Mouse (Mus musculus) testis, adult 2 months (tissue): ENCODE measurements around the gene Crebzf. TPM values are rescaled to one million over a fixed set of nuclear protein-coding genes. Genes with fewer than 3 reads are reported as not detected.

Source experiments
- H3K27ac ChIP-seq: fragments of 200-500 bp; 2 replicates; pipeline ENCODE4 v1.5.1; 2012; ENCODE audit warnings: low read depth, low read length; ENCODE audit not compliant: control insufficient read depth, insufficient read depth
- H3K27me3 ChIP-seq: fragments of 200-500 bp; 2 replicates; pipeline ENCODE4 v1.6.1; 2012; ENCODE audit warnings: mild to moderate bottlenecking, low read length, moderate library complexity; ENCODE audit not compliant: control insufficient read depth, insufficient read depth
- H3K36me3 ChIP-seq: fragments of 200-500 bp; 2 replicates; pipeline ENCODE4 v1.6.1; 2012; ENCODE audit warnings: mild to moderate bottlenecking, low read length; ENCODE audit not compliant: control insufficient read depth, insufficient read depth
- H3K4me1 ChIP-seq: fragments of 200-500 bp; 2 replicates; pipeline ENCODE4 v1.6.1; 2012; ENCODE audit warnings: low read length; ENCODE audit not compliant: control insufficient read depth, insufficient read depth
- H3K4me3 ChIP-seq: fragments of 200-500 bp; 2 replicates; pipeline ENCODE4 v1.5.1; 2012; ENCODE audit warnings: low read depth, mild to moderate bottlenecking, low read length, moderate library complexity, mixed read lengths; ENCODE audit not compliant: control insufficient read depth
- CTCF ChIP-seq: fragments of 200-500 bp; IDR thresholded peaks from 2 replicates; pipeline ENCODE4 v1.5.1; 2012; ENCODE audit warnings: low read depth, mild to moderate bottlenecking, inconsistent platforms, low read length, moderate library complexity; ENCODE audit not compliant: control insufficient read depth, insufficient read depth, insufficient replicate concordance
- POLR2A ChIP-seq: fragments of 200-500 bp; IDR thresholded peaks from 2 replicates; pipeline ENCODE4 v1.6.1; 2012; ENCODE audit warnings: low read depth, mild to moderate bottlenecking, inconsistent platforms, low read length, moderate library complexity; ENCODE audit not compliant: control insufficient read depth
- polyA plus RNA-seq: library from polyadenylated mRNA; depleted of rRNA; stranded (reverse); fragments of >200 nt; gene quantifications from 2 replicates; pipeline ENCODE4 v1.2.3, GENCODE M21; 2012; rRNA removed

The Crebzf gene
- polyA plus RNA-seq = 21.7 and 24.6 TPM in 2 replicates

- no peaks in the 10 kb centered on the region for H3K4me1 ChIP-seq
- H3K36me3 ChIP-seq = no peaks in the 10 kb centered on the region
- H3K4me3 ChIP-seq = peak within 1 kb of the TSS; percentile 99
- TF ChIP-seq CTCF = no peak
- TF ChIP-seq POLR2A = peak; percentile 84
- no peaks in the 10 kb centered on the region for H3K27me3 ChIP-seq
- peak within 1 kb of the TSS; percentile 97 for H3K27ac ChIP-seq
Observed at GRCm38 (mm10) chr7:90442518-90443080, at the start of gene Crebzf. Crebzf (plus strand) TSS chr7:90442729.

GRCm38 (mm10) chr7:90395073-90395472, 47.5 kb upstream of the Crebzf start:
- no peak for TF ChIP-seq CTCF
- TF ChIP-seq POLR2A = no peak
- Histone ChIP-seq H3K27me3 (no peaks in the 10 kb centered on the region), H3K36me3 (no peaks in the 10 kb centered on the region), H3K4me1 (no peaks in the 10 kb centered on the region), H3K4me3 (no peak overlapping the region), H3K27ac (no peak overlapping the region)

- H3K27ac ChIP-seq = no peak overlapping the region
- TF ChIP-seq CTCF (no peak), POLR2A (no peak)
- no peak overlapping the region for H3K4me3 ChIP-seq
- H3K36me3 ChIP-seq = no peaks in the 10 kb centered on the region
- H3K4me1 ChIP-seq = no peaks in the 10 kb centered on the region
- H3K27me3 ChIP-seq = no peaks in the 10 kb centered on the region
Observed at GRCm38 (mm10) chr7:90395928-90396327, 46.6 kb upstream of the Crebzf start.

- Histone ChIP-seq H3K27ac (no peak overlapping the region), H3K27me3 (no peaks in the 10 kb centered on the region), H3K36me3 (no peaks in the 10 kb centered on the region), H3K4me3 (no peak overlapping the region), H3K4me1 (no peaks in the 10 kb centered on the region)
- TF ChIP-seq POLR2A (no peak), CTCF (no peak)
Observed at GRCm38 (mm10) chr7:90409934-90410333, 32.6 kb upstream of the Crebzf start.

- Histone ChIP-seq H3K4me3 (peak within 1 kb of the TSS; percentile 97), H3K4me1 (peaks cover 11% of the 10 kb centered on the region), H3K27ac (peak within 1 kb of the TSS; percentile 94), H3K36me3 (no peaks in the 10 kb centered on the region), H3K27me3 (no peaks in the 10 kb centered on the region)
- TF ChIP-seq CTCF (no peak), POLR2A (peak; percentile 79)
Observed at GRCm38 (mm10) chr7:90426020-90427001, 16.2 kb upstream of the Crebzf start, which contains the start of gene Ccdc89. Ccdc89 (plus strand) TSS chr7:90426577.

GRCm38 (mm10) chr7:90427006-90427405, 15.5 kb upstream of the Crebzf start:
- Histone ChIP-seq H3K27me3 (no peaks in the 10 kb centered on the region), H3K27ac (peak overlapping the region; percentile 94), H3K4me1 (peaks cover 11% of the 10 kb centered on the region), H3K36me3 (no peaks in the 10 kb centered on the region), H3K4me3 (peak overlapping the region; percentile 97)
- peak; percentile 39; the same call in 1 of the 2 replicates for TF ChIP-seq POLR2A
- no peak for TF ChIP-seq CTCF

- no peaks in the 10 kb centered on the region for H3K36me3 ChIP-seq
- H3K4me1 ChIP-seq = peaks cover 3% of the 10 kb centered on the region
- no peak for TF ChIP-seq CTCF
- TF ChIP-seq POLR2A = no peak
- H3K4me3 ChIP-seq = no peak overlapping the region
- no peak overlapping the region for H3K27ac ChIP-seq
- H3K27me3 ChIP-seq = no peaks in the 10 kb centered on the region
Observed at GRCm38 (mm10) chr7:90432221-90432620, 10.3 kb upstream of the Crebzf start.
